Mouse (Mus musculus): ENCODE data around the gene Gm20388.

DNA sequence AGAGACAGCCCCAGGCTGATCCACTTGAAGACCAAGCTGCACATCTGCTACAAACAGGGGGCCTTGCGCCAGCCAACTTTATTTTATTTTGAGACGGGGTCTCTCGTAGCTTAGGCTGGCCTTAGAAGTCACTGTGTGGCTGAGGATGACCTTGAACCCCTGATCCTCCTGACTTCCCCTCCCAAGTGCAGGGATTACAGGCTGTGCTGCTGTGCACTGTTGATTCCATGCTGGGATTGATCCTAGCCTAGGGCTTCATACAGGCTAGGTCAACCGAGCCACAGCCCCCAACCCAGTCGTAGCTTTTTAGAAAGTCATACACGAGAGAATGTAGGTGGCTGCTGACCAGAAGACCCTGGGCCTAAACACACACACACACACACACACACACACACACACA is 602.5 kb downstream of the Gm20388 start:
- TF ChIP-seq MAFK (IDR thresholded peaks at IDR 0.05; ENCODE audit: insufficient read depth, low read depth, low read length), result no peak
- no peak for TF ChIP-seq ZNF384 (IDR thresholded peaks at IDR 0.05; ENCODE audit: low read depth, low read length)
- TF ChIP-seq HCFC1 (IDR thresholded peaks at IDR 0.05; ENCODE audit: borderline replicate concordance, insufficient read depth, low read length), result no peak
- no peak for TF ChIP-seq CHD2 (IDR thresholded peaks at IDR 0.05; ENCODE audit: low read depth, low read length)
- no peak for TF ChIP-seq ZC3H11A (IDR thresholded peaks at IDR 0.05; ENCODE audit: borderline replicate concordance, low read depth, low read length)
